Mouse (Mus musculus) urinary bladder, adult 2 months (tissue): ENCODE data around the gene Lingo1. TPM values are rescaled to one million over a fixed set of nuclear protein-coding genes. Genes with fewer than 3 reads are reported as not detected.

ENCODE experiments used
- DNase-seq: peaks from one replicate; pipeline ENCODE4 v3.0.0; 2022; ENCODE audit warnings: low spot score
- polyA plus RNA-seq: library from polyadenylated mRNA; depleted of rRNA; stranded (reverse); fragments of >200 nt; gene quantifications from 2 replicates; pipeline ENCODE4 v1.2.3, GENCODE M21; 2012

The Lingo1 gene
- polyA plus RNA-seq, 1 experiment, result 3.0 TPM

DNA sequence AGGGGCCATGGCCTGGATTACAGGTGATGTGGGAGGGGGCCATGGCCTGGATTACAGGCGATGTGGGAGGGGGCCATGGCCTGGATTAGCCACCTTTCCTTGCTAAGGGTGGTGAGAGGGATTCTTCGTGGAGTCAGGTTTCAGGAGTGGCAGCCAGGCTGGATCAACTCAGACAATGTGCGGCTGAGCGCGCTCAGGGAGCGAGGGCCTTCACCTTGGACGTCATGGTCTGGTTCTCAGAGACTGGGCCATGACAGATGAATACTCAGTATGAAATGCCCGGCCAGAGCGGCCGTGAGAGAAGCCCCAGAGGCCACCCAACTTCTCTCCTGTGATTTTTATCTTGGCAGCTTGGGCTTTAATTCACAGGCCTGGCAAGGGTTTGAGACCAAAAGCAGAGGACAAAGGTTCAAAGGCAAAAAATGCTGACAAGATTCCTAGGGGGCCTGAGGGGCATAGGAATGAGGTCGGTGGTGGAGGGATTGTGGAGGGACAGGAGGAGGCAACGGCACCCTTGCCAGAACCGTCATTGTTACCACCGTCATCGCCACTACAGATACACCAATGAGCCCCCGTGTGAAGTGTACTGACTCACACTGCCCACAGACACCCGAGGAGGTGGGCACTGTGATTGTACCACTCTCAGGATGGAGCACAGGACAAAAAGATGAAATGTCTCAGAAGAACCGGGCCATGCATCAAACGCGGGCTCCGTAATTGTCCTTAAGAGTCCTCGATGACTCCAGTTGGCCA lies 117.2 kb downstream of the Lingo1 start:
- DNase-seq, result no peak

DNA sequence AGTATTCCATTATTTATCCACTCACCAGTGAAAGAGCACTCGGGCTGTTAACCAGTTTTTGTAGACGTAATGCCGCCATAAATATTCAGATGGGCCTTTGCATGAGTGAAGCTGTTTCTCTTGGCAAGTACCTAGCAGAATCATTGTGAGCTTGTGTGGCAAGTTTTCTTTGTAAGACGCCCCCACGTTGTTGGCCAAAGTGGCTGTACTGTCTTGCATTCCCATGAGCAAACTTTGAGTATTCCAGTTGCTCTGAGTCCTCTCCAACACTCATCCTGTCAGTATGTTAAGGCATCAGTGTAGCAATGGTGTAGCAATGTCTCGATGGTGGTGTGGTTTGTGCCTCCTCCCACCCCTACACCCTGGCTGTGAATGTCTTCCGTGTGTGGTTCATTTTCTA lies 120.6 kb downstream of the Lingo1 start:
- DNase-seq, result no peak

DNA sequence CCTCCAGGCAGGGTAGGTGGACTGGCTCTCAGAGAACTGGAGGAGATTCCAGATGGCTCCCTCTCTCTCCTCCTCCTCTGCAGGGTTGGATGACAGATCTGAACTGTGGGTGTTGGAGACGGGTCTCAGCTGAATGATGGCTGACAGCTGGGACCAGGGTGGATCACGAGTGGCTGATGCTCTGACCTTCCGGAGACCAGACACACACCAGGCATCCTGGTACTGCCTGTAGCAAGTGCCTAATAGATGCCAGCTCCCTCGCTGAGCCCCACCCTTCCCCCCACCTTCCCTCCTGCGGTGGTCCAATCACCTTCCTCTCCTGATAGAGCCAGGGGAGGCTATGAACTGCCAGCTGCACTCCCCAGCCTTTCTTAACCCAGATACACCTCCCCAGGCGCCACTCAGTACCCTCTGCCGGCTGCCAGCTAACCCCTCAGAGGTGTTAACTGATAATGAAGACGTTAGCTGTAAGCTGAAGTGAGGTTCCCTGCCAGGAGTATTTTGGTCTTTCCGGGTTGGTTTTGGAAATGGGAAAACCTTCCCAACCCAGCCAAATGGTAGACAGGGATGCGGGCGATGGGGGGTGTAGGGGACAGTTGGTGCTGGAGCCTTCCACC lies 126.6 kb downstream of the Lingo1 start:
- no peak for DNase-seq

DNA sequence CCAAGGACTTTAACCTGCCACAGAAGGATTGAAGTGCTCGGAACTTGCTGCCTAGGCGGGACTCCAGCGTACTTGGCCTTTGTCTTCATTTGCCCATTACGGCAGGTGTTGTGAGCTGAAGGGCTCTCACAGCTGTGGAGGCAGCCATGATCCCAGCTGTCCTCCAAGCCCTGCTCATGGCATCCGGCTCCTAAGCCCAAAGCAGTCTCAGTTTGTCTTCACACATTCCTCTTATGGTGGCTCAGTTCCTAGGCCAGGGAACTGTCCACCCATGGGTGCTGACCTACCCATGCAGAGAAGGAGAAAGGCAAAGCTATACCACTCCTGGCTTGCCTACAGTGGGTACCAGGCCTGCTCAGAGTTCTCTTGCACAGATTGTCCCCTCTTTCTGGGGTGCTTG lies 132.1 kb downstream of the Lingo1 start:
- no peak for DNase-seq

DNA sequence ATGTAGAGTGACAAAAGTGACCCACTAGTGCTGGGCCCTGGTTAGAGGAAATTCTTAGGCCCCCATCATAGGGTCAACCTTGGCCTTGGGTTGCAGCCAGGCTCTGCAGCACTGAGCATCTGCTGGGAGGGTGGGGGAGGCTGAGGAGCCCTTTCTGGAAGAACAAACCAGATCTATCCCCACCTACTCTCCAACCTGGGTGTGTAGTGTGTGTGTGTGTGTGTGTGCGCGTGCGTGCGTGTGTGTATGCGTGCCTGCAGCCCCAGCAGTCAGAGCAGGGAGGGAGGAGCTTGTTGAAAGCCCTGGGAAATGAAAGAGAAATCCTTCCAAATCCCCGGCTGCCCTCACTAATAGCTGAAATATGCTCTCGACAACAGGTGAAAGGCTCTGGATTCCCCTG lies 133.3 kb downstream of the Lingo1 start:
- DNase-seq, result no peak

DNA sequence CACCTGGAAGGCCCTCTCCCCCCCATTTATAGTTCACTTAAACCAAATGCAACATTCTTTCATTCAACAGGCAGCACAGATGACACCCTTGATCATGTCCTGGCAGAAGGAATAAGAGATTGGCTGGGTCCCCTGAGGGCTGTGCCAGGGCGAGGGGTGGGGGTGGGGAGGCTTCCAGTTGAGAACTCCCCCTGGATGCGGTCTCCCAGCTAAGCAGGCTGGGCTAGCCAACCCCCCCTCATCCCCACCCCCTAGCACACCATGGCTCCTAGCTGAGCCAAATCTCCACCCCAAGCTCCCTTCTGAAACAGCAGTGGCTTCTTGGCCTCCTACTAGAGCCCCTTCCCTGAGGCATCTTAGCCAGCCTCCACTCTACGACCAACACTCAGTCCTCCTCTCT lies 133.9 kb downstream of the Lingo1 start:
- no peak for DNase-seq

DNA sequence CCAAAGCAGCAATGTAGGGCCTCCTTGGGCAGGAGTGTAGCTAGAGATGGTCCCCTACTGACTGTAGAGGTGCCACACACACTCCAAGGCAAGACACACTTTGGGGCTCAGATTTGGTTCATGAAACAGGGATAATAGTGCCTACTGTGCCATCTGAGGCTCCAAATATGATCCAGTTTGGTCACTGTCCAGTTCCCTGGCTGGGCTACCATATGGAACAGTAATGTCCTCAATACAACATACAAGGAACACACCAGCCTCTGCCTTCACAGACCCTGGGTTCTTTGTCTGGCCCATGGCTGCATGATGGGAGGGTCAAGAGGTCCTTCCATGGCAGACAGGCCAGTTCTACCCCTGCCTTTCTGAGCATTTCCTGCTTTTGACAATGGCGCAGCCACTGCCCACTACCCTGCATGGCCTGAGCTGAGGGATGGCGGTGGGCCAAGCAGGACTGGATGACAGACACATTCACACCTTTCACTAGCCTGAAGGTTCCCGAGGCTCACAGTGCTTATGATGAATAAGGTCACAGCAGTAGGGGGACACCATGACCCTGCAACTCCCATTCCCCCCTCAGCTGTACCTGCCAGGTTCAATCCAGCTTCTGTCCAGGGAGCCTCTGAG lies 134.9 kb downstream of the Lingo1 start:
- no peak for DNase-seq

DNA sequence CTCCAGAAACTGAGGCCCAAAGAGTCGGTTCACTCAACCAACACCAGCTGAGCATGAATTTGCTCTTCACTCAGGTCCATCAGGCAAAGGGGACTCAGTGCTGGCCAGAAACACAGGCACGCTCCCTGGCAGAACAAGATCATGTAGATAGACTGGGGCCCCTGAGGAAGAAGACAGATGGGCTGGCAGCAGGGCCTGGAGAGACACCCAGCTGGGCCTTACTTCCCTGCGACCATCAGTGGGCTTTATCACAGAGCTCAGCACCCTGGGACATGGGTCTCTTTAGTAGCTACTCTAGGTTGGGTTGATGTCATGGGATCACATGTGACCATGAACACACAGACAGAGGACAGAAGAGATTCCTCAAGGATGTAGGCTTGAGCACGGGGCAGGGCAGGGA lies 137.7 kb downstream of the Lingo1 start:
- no peak for DNase-seq

DNA sequence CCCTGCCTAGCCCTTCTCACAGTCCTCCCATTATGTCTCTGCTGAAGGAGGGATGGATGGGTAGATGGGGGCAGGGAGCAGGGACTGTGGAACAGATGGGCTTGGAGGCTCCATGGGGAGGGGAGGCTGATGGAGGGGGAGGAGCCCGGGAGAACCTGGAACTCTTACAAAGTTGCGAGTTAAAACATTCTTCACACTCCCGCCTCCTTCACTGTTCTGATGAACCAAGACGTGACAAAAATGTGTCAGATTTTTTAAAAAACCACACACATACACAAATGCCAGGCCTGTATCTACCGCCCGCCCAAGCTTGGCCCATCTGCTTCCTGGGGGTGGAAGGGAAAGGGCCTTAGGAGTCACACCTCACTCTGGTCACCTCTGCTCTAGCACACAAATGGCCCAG lies 138.3 kb downstream of the Lingo1 start:
- no peak for DNase-seq

DNA sequence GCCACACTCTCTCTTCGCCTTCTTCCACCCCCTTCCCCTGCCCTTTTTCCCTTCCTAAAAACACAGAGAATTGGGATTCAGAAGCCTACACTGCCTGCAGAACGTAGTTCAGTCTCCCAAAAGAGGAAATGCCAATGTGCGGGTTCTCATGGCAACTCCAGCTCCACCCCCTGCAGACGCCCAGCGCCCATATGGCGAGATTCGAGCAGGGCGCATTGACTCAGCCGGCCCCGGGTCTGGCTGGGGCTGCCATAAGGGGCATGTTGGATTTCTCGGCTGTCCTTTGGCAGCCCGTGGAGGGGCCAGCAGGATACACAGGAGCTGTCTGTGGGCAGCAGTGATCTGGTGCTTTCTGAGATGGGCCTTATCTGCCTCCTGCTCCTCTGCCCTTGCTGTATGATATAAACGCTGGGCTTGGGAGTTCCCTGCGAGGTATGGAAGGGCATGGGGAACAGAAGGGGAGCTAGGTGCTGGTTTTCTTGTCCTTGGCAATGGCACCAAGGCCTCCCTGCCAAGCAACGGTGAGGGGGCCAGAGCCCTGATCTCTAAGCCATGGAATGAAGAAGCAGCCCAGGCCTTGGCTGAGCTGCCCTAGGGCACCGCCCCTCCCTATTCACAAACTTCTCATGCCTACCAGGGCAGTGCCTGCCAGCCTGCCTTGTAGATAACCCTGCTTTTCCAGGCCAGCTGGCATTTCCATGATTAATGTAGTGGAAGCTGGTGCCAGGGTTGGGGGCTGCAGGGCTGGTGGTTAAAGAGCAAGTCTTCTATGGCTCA lies 139.3 kb downstream of the Lingo1 start:
- no peak for DNase-seq

DNA sequence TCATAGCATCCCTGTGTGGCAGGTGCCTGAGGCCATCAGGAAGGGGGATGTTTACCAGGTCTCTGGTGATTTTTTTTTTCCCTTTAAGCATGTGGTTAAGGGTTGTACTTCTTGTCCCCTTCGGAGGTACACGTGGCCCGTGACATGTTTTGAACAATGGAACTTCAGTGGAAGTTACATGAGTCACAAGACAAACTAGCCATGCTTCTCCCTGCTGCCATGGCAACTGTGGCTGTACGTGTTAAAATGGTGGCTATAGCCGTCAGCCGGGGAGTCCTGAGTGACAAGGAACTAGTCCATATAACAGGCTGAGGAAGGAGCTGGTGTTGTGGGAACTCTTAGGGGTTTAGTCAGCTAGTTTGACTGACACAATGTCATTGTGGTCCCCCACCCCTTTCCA lies 141.1 kb downstream of the Lingo1 start:
- no peak for DNase-seq

DNA sequence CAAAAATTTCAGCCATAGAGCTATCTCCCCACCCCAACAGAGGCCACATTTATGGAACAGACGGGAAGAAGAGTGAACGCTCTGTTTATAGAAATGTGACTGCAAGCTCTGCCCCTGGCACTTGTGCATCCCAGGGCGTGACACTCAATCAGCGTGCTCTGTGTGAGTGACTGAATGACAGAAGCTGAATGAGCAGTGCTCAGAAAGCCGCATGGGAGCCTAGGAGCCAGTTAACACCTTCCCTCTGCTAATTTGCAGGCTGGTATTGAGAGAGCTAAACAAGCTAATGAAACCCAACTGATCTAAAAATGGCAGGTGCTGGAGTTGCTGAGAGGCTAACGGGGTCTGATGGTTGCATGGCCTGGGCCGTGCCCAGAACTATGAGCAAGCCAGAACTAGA lies 143.7 kb downstream of the Lingo1 start:
- no peak for DNase-seq

DNA sequence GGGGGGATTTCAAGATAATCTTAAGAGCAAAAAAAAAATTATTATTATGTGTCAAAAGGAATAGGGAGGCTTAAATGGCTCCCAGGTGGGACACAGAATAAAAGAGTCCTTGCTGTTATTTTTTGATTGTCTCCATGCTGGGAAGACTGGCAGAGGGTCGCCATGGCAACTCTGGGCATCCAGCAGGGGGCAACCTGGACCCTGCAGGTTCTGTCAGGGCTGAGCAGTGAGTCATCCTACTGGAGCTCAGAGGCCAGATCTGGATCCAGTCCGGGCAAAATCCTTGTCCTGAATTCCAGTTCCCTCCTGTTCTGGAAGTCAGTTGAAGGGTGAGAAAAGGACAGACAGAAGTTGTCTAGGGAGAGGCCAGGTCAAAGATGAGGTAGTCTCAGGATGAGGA lies 144.7 kb downstream of the Lingo1 start:
- DNase-seq, result no peak

DNA sequence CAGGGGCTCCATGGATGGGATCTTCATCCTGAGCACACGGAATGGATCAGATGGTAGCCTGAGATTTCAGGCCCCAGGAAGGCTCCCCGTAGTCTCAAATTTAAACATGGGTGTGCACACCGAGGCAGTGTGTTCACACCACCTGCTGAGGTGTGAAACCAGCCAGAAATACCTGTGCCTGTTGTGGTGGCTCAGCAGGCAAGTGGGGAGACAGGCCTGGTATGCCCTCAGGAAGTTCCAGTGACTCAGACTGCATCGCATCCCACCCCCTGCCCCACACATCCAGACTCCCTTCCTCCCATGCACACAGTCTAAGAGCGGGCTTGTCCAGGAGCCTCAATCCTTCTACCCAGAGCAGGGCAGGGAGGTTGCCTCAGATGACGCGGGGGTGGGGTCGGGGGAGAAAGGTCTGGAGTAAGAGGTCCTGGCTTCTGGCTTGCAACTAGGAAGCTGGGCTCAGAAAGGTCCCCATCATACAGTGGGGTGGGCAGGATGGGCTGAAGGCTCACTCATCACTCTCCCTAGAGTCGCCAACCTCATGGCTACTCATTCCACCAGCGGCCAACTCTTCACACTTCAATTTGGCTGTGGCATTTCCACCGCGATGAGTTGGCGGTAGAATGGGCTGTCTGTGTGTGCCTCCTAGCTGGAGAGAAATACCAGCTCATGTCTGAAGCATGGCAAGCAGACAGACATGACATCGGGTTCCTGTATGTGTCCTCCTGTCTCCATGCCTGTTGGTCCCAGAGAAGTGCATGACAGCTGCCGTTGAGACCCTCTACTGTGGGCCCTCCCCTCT lies 149.8 kb downstream of the Lingo1 start:
- DNase-seq, result no peak

DNA sequence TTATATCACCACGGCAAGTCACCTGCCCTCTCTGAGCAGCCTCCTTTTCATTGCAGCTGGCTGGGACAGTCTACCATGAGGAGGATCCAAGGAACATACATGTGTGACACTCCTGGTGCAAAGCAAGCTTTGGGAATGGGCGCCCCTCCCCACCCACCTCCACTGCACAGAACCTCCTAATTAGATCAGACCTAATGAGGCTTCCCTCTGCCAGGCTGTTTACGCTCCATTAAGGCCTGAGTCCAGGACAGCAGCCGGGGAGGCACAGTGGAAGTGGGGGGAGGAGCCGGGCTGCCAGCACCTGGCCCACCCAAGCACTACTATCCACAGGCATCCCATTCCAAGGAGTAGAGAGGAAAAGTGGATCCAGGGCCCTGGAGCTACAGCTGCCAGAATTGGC lies 152.8 kb downstream of the Lingo1 start:
- DNase-seq, result no peak

DNA sequence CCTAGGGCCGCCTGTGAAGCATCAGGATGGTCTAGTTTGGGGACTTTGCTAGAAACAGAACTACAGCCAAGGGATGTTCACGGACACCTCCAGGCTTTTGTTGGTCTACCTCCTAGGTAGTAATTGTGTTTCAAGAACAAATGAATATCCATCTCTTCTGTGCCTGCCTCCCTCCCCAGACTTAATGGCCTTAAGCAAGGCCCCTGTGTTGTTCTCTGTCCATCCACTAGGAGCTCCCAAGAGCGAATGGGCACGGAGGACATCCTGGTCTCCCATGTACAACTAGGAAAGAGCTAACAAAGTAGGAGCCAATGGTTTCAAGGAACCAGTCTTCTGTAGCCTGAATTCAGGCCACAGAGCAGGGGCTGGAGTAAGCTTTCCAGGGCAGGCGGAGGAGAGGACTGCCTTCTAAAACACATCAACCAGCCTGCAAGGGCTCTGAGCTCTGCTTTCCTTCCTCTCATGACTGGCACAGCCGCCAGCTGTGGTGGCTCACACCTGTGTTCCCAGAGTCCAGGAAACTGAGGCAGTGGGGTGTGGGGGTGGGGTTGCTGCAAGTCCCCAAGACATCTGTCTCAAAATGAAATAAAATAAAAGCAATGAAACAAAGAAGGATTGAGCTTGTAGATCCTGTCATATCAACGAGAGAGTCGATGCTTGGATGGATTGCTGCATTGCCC lies 157.9 kb downstream of the Lingo1 start:
- no peak for DNase-seq

DNA sequence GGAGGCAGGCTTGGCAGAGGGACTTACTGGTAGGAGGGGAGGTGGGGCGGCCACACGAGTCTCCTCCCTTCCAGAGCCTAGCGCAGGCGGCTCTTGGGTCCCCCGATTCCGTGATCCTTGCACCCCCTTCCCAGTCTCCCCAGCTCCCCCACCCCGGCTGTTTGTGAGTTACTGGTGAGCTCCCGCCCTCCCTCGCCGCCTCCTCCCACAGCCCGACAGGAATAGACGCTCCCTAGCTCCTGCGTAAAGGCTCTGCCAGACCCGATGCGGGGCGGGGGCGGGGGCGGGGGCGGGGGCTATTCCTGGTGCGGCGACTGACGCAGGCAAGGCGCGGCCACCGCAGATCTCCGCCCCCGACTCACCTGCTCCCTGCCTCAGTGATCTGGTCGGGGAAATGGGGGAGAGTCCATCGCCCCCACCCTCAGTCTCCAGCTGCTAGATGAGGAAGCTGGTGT lies 158.8 kb downstream of the Lingo1 start:
- no peak for DNase-seq

DNA sequence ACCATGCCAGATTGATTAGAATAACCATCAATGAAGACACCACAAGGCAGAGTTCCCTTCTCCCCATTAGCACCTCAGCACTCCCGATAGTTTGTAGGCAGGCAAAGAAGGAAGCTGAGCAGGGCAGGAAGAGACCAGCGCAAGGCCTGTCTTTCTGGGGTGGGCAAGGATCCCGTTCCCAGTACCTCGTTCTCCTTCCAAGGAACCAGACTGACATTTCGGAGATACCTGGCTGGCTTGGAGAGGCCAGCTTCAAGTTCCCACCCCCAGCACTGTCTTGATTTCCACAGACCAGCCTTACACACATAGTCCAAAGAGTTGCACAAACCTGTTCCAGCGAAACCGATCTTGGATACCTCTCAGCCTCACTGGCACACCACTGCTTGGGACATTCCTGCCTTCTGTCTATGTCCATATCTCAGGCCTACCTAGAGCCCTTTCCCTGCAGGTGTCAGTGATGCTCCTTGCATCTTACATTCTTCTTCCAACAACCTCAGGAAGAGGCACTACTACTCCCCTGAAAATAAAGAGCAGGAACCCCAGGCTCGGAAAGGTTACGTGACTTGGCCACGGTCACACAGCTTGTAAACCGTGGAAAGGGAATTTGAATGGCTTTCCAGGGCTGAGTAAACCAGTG lies 159.4 kb downstream of the Lingo1 start:
- no peak for DNase-seq

DNA sequence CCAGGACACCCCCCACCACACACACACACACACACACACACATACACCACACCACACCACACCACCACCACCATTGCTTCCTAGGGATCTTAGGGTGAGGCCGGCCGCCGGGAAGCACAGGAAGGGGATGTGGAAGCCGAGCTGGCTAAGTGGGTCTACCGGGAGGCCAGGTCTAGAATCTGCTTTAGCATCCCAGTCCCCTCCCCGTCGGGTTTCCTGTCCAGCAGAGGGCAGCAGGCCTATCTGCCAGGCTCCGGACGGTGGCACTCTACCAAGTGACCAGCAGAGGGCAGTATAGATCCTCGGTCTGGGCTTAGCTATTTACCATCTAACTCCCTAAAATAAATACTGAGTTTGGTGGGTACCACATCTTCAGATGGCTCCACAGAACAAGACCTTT lies 160.1 kb downstream of the Lingo1 start:
- DNase-seq, result peak; percentile 71

DNA sequence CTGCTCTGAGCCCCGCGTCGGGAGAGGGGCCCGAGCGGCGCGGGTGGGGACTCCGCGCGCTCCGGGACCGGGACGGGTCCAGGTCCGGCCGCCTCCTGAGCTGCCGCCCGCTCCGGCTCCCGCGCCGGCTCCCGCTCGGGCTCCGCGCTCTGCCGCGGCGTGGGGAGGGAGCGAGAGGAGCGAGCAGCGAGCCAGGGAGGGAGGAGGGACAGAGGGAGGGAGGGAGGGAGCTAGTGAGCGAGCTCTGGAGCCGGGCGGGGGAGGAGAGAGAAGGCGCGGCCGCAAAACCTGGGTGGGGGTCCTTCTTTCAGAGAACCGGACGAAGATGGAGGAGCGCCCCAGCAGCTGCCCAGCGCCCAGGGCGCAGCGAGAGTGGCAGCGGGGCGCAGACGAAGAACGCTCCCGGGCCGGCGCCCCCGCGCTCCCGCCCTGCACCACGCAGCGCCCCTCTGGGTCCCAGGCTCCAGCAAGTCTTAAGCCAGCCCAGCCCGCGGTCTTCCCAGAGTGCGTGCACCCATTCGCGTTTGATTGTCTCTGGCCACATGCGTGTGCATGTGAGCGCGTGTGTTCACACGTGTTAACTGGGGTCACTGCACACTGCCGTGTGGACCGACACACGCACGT lies 160.7 kb downstream of the Lingo1 start:
- DNase-seq, result peak; percentile 29
